Mouse (Mus musculus) liver, postnatal 0 days (tissue): ENCODE data around the gene Dgcr8. TPM values are rescaled to one million over a fixed set of nuclear protein-coding genes. Genes with fewer than 3 reads are reported as not detected.

Experiments used
- ATAC-seq: fragments of 200-750 bp; cut with Nextera tagmentation; 2 replicates; pipeline ENCODE4 v1.8.0; 2017; ENCODE audit warnings: mild to moderate bottlenecking, moderate library complexity
- DNase-seq: peaks from one replicate; pipeline ENCODE4 v3.0.0-alpha.2; 2016
- H3K27ac ChIP-seq: fragments of 300-500 bp; sonication (generic); 2 replicates; pipeline ENCODE4 v1.5.1; 2014; ENCODE audit warnings: antibody characterized with exemption, moderate library complexity, mild to moderate bottlenecking, low read depth
- H3K27me3 ChIP-seq: fragments of 300-500 bp; sonication (generic); 2 replicates; pipeline ENCODE4 v1.6.1; 2014; ENCODE audit warnings: low read length, control low read depth, mixed read lengths; ENCODE audit not compliant: insufficient read depth
- H3K36me3 ChIP-seq: fragments of 300-500 bp; sonication (generic); replicated peaks from 2 replicates; pipeline ENCODE4 v1.6.1; 2014; ENCODE audit warnings: mild to moderate bottlenecking, control low read depth, low read length, moderate library complexity, mixed read lengths; ENCODE audit not compliant: insufficient read depth
- H3K4me1 ChIP-seq: fragments of 300-500 bp; sonication (generic); 2 replicates; pipeline ENCODE4 v1.6.1; 2014; ENCODE audit warnings: antibody characterized with exemption, mild to moderate bottlenecking, control low read depth; ENCODE audit not compliant: insufficient read depth
- H3K4me2 ChIP-seq: fragments of 300-500 bp; sonication (generic); 2 replicates; pipeline ENCODE4 v1.6.1; 2014; ENCODE audit warnings: low read depth, mild to moderate bottlenecking, low read length, moderate library complexity, mixed read lengths
- H3K4me3 ChIP-seq: fragments of 300-500 bp; sonication (generic); 2 replicates; pipeline ENCODE4 v1.5.1; 2014; ENCODE audit warnings: low read depth, low read length
- H3K9ac ChIP-seq: fragments of 300-500 bp; sonication (generic); replicated peaks from 2 replicates; pipeline ENCODE4 v1.6.1; 2014; ENCODE audit warnings: mild to moderate bottlenecking, moderate library complexity
- H3K9me3 ChIP-seq: fragments of 300-500 bp; sonication (generic); 2 replicates; pipeline ENCODE4 v1.6.1; 2016; ENCODE audit warnings: mild to moderate bottlenecking, control low read depth, low read length, mixed read lengths
- CTCF ChIP-seq: sonication (generic); IDR thresholded peaks from 2 replicates; pipeline ENCODE4 v1.5.1; 2016; ENCODE audit warnings: antibody characterized with exemption, low read depth
- EP300 ChIP-seq: IDR thresholded peaks from 2 replicates; pipeline ENCODE4 v1.6.1; 2016; ENCODE audit warnings: antibody characterized with exemption, low read depth, mild to moderate bottlenecking
- WGBS: fragments of 180-500 bp; shearing (Covaris S2); extraction: QIAGEN DNeasy Blood & Tissue Kit; methylation state at CpG from one replicate; pipeline ENCODE4 v1.1.7; 2014; ENCODE audit not compliant: insufficient replicate concordance; 5-methylcytosine and 5-hydroxymethylcytosine counted together
- polyA plus RNA-seq: library from polyadenylated mRNA; unstranded; fragments of >200 nt; fragmentation: Nextera tagmentation; extraction: Ambion mirVana; gene quantifications from 2 replicates; pipeline ENCODE4 v1.2.1, GENCODE M21; 2015

The Dgcr8 gene
- polyA plus RNA-seq, 1 experiment from 2014 or later, result 9.2 TPM

GRCm38 (mm10) chr16:18241581-18241980, 47.5 kb downstream of the Dgcr8 start:
- H3K27ac ChIP-seq, result no peak overlapping the region
- H3K4me2 ChIP-seq, result no peak overlapping the region
- peaks cover 71% of the 10 kb centered on the region for H3K36me3 ChIP-seq
- no peaks in the 10 kb centered on the region; the same call in 1 of the 2 replicates for H3K4me1 ChIP-seq
- peak; percentile 11 for DNase-seq
- TF ChIP-seq CTCF (no peak), EP300 (no peak)
- no peaks in the 10 kb centered on the region for H3K9me3 ChIP-seq
- no peak overlapping the region for H3K4me3 ChIP-seq
- H3K9ac ChIP-seq, result no peak overlapping the region; the same call in 1 of the 2 replicates
- WGBS, result 91% methylated on average over 10 of the region's 10 CpGs
- ATAC-seq, result no peak
- no peaks in the 10 kb centered on the region for H3K27me3 ChIP-seq

- Histone ChIP-seq H3K4me1 (peaks cover 6% of the 10 kb centered on the region), H3K27ac (no peak overlapping the region), H3K4me2 (no peak overlapping the region), H3K4me3 (no peak overlapping the region), H3K36me3 (peaks cover 29% of the 10 kb centered on the region), H3K27me3 (no peaks in the 10 kb centered on the region), H3K9me3 (no peaks in the 10 kb centered on the region), H3K9ac (no peak overlapping the region)
- TF ChIP-seq CTCF (no peak), EP300 (no peak)
- 75% methylated on average over 7 of the region's 7 CpGs for WGBS
- DNase-seq (no peak), ATAC-seq (no peak)
Measured at GRCm38 (mm10) chr16:18236676-18237501, 52.2 kb downstream of the Dgcr8 start.

GRCm38 (mm10) chr16:18235389-18236065, 53.5 kb downstream of the Dgcr8 start:
- H3K4me3 ChIP-seq, result peak overlapping the region; percentile 66
- H3K4me2 ChIP-seq, result peak overlapping the region; percentile 74
- peaks cover 6% of the 10 kb centered on the region for H3K4me1 ChIP-seq
- H3K36me3 ChIP-seq, result peaks cover 16% of the 10 kb centered on the region
- TF ChIP-seq EP300, result no peak
- no peak for TF ChIP-seq CTCF
- no peak for DNase-seq
- H3K9ac ChIP-seq, result peak overlapping the region; percentile 72
- ATAC-seq, result peak; percentile 46
- no peaks in the 10 kb centered on the region for H3K9me3 ChIP-seq
- H3K27ac ChIP-seq, result peak overlapping the region; percentile 69
- WGBS, result 9% methylated on average over 19 of the region's 19 CpGs
- no peaks in the 10 kb centered on the region for H3K27me3 ChIP-seq

- Histone ChIP-seq H3K27ac (peak within 1 kb of the TSS; percentile 69), H3K4me2 (peak within 1 kb of the TSS; percentile 74), H3K9me3 (no peaks in the 10 kb centered on the region), H3K4me1 (peaks cover 12% of the 10 kb centered on the region), H3K4me3 (peak within 1 kb of the TSS; percentile 66), H3K36me3 (peaks cover 9% of the 10 kb centered on the region), H3K27me3 (no peaks in the 10 kb centered on the region), H3K9ac (peak within 1 kb of the TSS; percentile 72)
- 1% methylated on average over 43 of the region's 79 CpGs for WGBS
- DNase-seq (peak; percentile 68), ATAC-seq (peak; percentile 69)
- no peak for TF ChIP-seq EP300
- no peak for TF ChIP-seq CTCF
Measured at GRCm38 (mm10) chr16:18234671-18235388, 54.2 kb downstream of the Dgcr8 start, which contains the start of gene Zdhhc8. Zdhhc8 (minus strand) TSS chr16:18235136.

- H3K4me2 ChIP-seq, result peak overlapping the region; percentile 74
- peaks cover 6% of the 10 kb centered on the region for H3K36me3 ChIP-seq
- DNase-seq (no peak), ATAC-seq (0 out of 2 replicates have a peak, but pooled peaks have one; percentile 1)
- 0 out of 2 replicates have a peak overlapping the region, but pooled peaks have one; percentile 69 for H3K27ac ChIP-seq
- no peak for TF ChIP-seq CTCF
- TF ChIP-seq EP300, result no peak
- H3K4me3 ChIP-seq, result peak overlapping the region; percentile 66
- H3K27me3 ChIP-seq, result no peaks in the 10 kb centered on the region
- H3K4me1 ChIP-seq, result peaks cover 17% of the 10 kb centered on the region
- 19% methylated on average over 13 of the region's 13 CpGs for WGBS
- H3K9ac ChIP-seq, result peak overlapping the region; percentile 72
- no peaks in the 10 kb centered on the region for H3K9me3 ChIP-seq
Measured at GRCm38 (mm10) chr16:18233919-18234670, 55.0 kb downstream of the Dgcr8 start.
